Mouse (Mus musculus) right cerebral cortex, postnatal 4 days (tissue): ENCODE data around the gene Naaa.

Source experiments
- DNase-seq: peaks from one replicate; pipeline ENCODE4 v3.0.0-alpha.2; 2022

The Naaa gene

GRCm38 (mm10) chr5:92210205-92210604 is 67.8 kb downstream of the Naaa start:
- no peak for DNase-seq
